Mouse (Mus musculus): Measurements from ENCODE around the gene Vps36.

Gene Vps36

DNA sequence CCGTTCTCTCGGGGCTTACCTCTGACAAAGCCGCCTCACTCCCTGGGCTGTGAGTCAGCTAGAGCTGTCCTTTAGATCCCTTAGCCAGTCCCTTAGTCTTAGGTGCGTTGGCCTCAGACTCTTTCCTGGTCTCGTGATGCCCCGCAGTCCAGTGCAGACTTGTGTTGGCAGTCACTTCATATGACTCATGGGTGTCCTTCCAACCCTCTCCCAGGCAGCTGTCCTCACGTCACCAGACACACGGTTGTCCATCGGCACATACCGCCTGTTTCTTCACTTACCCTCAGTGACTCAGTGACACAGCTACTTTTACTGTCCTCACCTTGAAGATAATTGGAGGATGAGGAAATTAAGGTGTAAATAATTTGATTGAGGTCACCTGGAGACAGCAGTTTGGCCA, 22.2 kb downstream of the Vps36 start:
- no peak for DNase-seq

DNA sequence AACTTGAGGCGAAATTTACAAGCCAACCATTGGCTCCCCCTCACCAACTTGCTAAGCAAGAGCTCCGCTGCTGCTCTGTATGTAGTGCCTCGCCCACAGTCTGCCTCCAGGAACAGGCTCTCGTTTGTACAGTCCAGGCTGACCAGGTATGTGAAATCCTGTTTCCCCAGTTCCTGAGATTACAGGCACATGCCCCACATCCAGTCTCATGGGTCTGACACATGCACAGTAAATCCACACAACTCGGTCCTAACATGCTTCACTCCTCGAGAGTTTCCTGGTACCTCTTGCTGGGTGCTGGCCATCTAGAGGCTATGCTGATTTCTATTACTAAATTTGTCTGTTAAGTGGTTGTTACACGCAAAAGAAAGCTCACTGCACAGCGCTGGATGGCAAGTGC, 33.8 kb downstream of the Vps36 start:
- no peak for DNase-seq

DNA sequence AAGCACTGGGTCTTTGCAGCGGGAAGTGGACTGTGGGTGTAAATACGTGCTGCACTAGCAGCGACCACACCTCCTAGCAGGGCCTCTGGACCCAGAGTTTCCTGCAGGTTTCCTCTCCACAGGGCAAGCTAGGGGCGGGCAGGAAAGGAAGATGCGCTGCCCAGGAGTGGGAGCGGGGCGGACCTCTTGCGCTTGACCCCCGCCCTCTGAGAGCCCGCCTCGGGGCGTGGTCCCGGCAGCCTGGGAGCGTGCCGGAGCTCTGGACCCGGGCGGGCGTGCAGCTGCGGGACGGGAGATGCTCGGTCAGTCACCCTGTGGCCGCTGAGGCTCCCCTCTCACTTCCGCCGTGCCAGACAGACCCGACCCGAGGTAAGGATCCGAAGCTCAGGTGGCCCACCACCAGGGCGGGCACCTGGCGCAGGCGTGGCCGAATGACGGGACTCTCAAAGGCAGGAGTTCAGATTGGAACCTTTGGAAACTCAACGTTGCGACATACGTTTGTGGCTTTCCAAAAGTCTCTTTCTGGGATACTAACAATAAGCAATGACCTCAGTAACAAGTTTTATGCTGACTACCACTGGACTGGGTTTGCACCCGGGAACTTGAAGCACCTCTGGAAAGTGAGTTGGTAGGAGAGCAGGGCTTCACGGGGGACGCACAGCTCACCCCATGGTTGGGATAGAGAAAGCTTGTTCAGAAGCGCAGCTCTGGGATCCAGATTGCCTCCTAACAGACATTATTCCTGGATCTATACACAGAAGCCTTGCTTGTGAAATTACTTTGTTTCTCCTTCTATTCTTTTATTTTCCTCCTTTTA, 34.7 kb downstream of the Vps36 start, which contains the start of gene Thsd1:
TSS of gene Thsd1 (plus strand) at position 253 of the 817 bp plus-strand sequence.
- DNase-seq = peak; percentile 2

DNA sequence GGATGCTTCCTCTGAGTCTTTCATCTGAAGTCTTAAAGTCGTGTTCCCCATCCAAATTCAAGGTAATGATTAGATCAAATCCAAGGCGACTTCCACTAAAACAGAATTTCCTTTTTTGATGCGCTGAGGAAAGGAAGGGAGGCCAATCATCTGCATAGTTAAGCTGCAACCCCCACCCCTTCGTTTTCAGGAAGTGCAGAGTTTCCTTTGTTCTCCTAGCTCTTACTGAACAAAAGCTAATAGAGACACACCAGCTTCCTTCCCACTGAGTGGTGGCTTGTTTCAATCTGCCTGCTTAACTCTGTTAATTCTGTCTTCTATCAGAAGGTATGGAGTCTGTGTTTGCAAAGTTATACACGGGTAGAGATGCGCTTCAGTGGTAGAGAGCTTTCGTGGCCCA, 36.0 kb downstream of the Vps36 start:
- DNase-seq = no peak

DNA sequence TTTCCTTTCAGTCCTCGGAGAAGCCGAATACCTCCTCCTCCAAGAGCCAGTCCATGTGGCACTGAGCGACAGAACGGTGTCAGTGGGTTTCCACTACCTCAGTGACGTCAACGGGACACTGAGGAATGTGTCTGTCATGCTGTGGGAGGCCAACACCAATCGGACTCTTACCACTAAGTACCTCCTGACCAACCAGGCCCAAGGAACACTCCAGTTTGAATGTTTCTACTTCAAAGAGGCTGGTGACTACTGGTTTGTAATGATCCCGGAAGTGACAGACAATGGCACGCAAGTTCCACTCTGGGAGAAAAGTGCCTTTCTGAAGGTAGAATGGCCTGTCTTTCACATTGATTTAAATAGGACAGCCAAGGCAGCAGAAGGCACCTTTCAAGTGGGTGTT, 50.4 kb downstream of the Vps36 start:
- DNase-seq = no peak

DNA sequence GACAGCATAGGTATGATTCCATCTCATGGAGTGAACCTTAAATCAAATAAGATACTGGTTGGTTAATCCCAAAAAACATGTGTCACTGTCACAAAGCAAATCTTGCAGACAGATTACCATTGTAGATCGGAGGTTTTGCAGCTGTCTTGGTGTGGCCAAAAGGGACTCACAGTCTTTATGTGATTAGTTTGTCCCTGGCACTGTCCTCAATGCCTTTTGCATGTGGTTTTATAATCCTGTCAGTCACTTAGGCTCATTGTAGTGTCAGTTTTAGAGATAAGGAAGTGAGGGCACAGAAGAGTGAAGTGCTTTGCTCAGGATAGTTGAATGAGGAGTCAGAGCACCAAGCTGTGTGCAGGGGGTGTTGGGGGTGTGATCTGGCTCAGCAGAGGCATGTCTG, 53.1 kb downstream of the Vps36 start:
- no peak for DNase-seq

DNA sequence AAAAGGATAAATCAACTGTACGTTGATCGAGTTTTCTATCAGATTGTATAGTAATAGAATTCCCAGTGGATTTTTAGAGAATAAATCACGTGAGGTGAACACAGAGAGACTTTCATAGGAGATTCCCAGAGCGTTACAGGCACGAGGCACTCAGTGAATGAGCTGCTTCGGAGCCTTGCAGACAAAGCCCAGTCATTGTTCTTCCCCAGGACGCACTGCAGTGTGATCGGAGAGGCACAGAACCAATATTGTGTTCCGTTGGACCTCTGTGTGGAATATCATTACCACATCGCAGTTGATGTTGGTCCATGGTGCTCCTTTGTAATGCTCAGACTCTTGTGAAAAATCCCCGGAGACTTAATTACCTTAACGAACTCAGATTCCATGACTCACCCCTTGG, 55.3 kb downstream of the Vps36 start:
- DNase-seq = no peak

DNA sequence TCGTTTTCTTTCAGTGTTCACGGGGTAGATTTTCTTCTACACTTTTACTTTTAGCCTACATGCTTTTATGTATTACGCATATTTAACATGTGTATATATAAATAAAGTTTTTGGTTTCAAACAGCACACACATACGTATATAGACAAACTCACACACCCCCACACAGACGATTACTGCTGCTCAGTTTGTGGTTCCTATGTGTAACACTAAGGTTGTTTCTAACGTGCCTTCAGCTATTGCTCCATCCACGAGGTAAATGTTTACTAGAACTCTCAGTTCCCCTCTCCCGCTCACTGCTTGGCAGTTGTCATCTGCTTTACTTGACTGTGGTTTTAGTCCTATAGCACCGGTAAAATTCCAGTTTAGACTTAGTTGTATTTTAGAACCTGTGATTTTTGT, 56.5 kb downstream of the Vps36 start:
- no peak for DNase-seq

DNA sequence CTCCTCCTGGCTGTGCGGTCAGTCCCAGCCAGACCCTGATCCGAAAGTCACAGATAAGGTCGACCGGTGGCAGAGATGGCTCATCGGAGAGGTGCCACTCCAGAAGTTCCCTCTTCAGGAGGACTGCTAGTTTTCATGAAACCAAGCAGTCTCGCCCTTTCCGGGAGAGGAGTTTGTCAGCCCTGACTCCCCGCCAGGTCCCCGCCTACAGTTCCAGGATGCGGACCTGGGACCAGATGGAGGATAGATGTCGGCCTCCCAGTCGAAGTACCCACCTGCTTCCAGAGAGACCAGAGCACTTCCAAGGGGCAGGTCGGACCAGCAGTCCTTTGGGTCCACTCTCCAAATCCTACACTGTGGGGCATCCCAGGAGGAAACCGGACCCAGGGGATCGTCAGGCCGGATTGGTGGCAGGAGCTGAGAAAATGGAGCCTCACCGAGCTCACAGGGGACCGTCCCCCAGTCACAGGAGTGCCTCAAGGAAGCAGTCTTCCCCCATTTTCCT, 66.4 kb downstream of the Vps36 start:
- DNase-seq = no peak

DNA sequence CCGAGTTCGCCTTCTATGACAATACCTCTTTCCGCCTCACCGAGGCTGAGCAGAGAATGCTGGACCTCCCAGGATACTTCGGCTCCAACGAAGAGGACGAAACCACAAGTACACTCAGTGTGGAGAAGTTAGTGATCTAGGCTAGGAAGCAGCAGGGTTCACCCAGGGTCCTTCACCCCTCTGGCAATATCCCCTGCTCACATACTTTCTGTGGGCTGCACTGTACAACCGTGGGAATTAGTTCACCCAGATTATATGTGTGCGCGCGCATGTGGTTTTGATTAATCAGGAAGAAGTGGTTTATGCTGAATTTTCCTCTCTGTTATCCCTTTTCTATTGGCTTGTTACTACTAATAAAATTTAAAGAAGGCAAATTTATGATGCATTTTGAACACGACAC, 66.9 kb downstream of the Vps36 start:
- DNase-seq = no peak

DNA sequence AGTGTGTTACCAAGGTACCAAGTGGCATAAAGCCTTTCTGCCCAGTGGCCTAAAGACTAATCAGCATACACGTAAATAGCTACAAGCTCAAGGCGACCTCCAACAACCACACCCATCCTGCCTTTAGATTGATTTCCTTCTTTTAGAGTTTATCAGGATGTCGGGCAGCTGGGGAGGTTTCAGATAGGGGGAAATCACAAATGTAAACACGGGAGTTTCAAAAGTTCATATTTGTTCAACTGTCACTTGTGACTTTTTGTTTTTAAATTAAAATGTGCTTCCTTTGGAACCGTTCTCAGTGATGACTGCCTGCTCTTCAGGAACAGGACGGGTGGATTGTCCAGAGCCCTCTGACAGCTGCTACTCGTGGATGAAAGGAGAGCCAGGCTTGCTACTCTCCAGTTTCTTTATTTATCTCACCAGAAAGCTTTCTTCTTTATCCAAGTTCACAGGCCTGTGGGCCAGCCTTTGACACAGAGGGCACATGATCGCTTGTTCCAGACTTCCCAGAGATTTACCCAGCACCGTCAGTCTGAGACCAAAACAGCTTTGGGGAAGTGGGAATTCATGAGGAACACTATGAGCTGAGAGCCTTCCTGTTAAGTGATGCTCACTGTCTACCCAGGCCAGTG, 67.6 kb downstream of the Vps36 start:
- no peak for DNase-seq

DNA sequence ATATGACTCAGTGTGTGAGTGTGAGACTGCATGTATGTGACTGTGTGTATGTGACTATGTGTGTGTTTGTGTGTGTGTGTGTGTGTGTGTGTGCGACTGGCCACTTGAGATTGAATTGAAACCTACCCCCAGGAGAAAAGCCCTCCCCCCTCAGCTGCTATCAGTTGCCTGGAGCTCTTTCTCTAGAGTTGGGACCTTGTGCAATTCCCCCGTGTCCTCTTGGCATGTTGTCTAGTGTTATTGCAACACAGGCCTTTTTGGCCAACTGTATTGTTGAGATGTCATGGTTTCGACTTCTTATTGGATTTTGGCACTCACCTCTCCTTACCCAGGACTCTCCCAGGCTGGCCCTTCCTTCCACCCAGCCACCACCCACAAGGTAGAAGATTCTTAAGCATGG, 69.7 kb downstream of the Vps36 start:
- DNase-seq = no peak

DNA sequence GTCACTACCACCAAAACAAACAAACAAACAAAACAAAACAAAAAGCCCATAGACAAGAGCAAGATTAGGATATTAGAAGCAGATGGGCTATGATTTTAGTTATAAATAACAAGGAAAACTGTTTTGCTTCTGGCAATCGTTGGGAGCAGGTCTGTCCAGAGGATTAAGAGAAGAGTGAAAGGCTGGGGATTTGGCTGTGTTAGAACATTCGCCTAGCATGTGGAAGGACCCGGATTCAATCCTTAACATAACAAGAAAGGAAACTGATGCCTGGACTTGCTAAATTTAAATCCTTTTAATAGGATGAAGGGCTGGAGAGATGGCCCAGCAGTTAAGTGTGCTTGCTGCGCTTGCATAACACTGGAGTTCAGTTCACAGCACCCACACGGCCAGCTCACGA, 71.7 kb downstream of the Vps36 start:
- no peak for DNase-seq

DNA sequence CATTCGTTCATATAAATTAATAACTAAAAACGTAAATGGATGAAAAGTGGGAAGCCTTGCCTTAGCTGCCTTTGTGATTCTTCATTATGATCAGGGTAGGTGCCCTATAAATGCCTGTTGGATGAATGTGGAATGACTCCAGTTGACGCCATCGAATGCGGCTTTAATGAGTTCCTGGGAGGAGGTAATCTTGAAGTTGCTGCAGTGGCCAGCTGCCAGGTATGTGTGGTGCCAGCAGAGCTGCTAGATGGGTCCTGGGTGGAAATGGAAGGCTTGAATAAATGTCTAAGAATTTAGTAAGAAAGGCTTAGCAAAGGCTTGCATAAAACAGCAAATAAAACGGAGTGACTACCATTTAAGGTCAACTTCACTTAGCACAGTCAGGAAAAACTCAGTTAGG, 72.2 kb downstream of the Vps36 start:
- no peak for DNase-seq

DNA sequence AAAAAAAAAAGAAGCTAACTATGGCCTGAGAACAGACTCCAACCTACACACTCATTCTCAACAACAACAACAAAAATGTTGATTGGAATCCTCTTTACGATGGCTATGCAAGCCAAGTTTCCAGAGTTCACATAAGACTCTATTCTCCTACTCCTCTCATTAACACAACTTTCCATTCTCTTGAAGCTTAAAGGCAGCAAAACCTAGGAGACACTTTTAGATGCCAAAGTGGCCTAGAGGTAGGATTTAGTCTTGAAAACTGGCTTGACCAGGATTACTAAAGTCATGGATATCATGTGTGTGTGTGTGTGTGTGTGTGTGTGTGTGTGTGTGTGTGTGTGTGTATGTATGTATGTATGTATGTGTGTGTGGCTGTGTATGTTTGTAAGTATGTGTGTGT, 72.6 kb downstream of the Vps36 start:
- no peak for DNase-seq

DNA sequence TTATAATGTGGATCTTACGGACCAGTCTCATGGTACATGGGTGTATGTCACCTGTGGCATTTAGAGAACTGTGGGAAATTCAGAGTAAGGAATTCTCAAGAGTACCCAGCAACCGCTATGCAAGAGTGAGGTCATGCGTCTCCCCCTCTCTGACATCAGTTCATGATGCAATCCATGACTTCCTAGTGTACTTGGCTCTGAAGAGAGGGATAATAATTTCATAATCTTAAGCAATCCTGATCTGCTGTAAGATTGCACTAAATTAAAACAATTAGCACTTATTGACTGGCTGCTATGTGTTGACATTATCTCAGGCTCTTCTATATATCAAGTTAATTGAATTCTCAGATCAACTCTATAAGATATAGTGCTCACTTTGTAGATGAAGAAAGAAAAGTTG, 74.2 kb downstream of the Vps36 start:
- DNase-seq = no peak

Data from cerebellum, adult 11 months (tissue).